Mouse (Mus musculus) testis, adult 2 months (tissue): Measurements from ENCODE around the gene Plxdc2. TPM values are rescaled to one million over a fixed set of nuclear protein-coding genes. Genes with fewer than 3 reads are reported as not detected.

Source experiments
- H3K27ac ChIP-seq: fragments of 200-500 bp; 2 replicates; pipeline ENCODE4 v1.5.1; 2012; ENCODE audit warnings: low read depth, low read length; ENCODE audit not compliant: control insufficient read depth, insufficient read depth
- H3K27me3 ChIP-seq: fragments of 200-500 bp; 2 replicates; pipeline ENCODE4 v1.6.1; 2012; ENCODE audit warnings: mild to moderate bottlenecking, low read length, moderate library complexity; ENCODE audit not compliant: control insufficient read depth, insufficient read depth
- H3K36me3 ChIP-seq: fragments of 200-500 bp; 2 replicates; pipeline ENCODE4 v1.6.1; 2012; ENCODE audit warnings: mild to moderate bottlenecking, low read length; ENCODE audit not compliant: control insufficient read depth, insufficient read depth
- H3K4me1 ChIP-seq: fragments of 200-500 bp; 2 replicates; pipeline ENCODE4 v1.6.1; 2012; ENCODE audit warnings: low read length; ENCODE audit not compliant: control insufficient read depth, insufficient read depth
- H3K4me3 ChIP-seq: fragments of 200-500 bp; 2 replicates; pipeline ENCODE4 v1.5.1; 2012; ENCODE audit warnings: low read depth, mild to moderate bottlenecking, low read length, moderate library complexity, mixed read lengths; ENCODE audit not compliant: control insufficient read depth
- CTCF ChIP-seq: fragments of 200-500 bp; IDR thresholded peaks from 2 replicates; pipeline ENCODE4 v1.5.1; 2012; ENCODE audit warnings: low read depth, mild to moderate bottlenecking, inconsistent platforms, low read length, moderate library complexity; ENCODE audit not compliant: control insufficient read depth, insufficient read depth, insufficient replicate concordance
- POLR2A ChIP-seq: fragments of 200-500 bp; IDR thresholded peaks from 2 replicates; pipeline ENCODE4 v1.6.1; 2012; ENCODE audit warnings: low read depth, mild to moderate bottlenecking, inconsistent platforms, low read length, moderate library complexity; ENCODE audit not compliant: control insufficient read depth
- polyA plus RNA-seq: library from polyadenylated mRNA; depleted of rRNA; stranded (reverse); fragments of >200 nt; gene quantifications from 2 replicates; pipeline ENCODE4 v1.2.3, GENCODE M21; 2012

Plxdc2 gene
- polyA plus RNA-seq, 1 experiment: 1.2 TPM

DNA sequence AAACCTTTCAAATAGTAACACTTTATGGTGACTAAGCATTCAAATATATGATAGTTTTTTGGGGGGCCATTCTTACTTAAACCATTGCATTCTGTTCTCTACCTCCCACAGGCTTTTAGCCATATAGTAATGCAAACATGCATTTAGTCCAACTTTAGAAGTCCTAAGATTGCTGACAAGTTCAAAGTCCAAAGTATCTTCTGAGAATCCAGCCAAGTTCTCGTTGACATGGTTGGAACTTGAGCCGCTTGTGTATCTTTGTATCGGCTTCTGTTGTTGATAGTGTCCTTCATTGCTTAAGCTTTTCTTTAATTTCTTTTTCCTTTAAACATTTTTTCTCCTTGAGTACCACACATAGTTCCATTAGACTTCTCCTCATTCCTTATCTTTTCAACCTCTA is 286.0 kb downstream of the Plxdc2 start:
- no peak for TF ChIP-seq POLR2A
- no peak for TF ChIP-seq CTCF
- H3K27me3 ChIP-seq: no peaks in the 10 kb centered on the region

GRCm38 (mm10) chr2:16651713-16652112 is 295.6 kb downstream of the Plxdc2 start:
- Histone ChIP-seq H3K36me3 (no peaks in the 10 kb centered on the region), H3K27ac (no peak overlapping the region), H3K4me3 (no peak overlapping the region), H3K27me3 (no peaks in the 10 kb centered on the region), H3K4me1 (no peaks in the 10 kb centered on the region)
- TF ChIP-seq POLR2A (no peak), CTCF (no peak)

More for the DNA sequence above, 286.0 kb downstream of the Plxdc2 start:
- Histone ChIP-seq H3K4me1 (no peaks in the 10 kb centered on the region), H3K36me3 (no peaks in the 10 kb centered on the region), H3K4me3 (no peak overlapping the region), H3K27ac (no peak overlapping the region)

GRCm38 (mm10) chr2:16664516-16664915 is 308.4 kb downstream of the Plxdc2 start:
- Histone ChIP-seq H3K27ac (no peak overlapping the region), H3K36me3 (no peaks in the 10 kb centered on the region), H3K27me3 (no peaks in the 10 kb centered on the region), H3K4me3 (no peak overlapping the region), H3K4me1 (no peaks in the 10 kb centered on the region)
- TF ChIP-seq POLR2A: no peak
- no peak for TF ChIP-seq CTCF

DNA sequence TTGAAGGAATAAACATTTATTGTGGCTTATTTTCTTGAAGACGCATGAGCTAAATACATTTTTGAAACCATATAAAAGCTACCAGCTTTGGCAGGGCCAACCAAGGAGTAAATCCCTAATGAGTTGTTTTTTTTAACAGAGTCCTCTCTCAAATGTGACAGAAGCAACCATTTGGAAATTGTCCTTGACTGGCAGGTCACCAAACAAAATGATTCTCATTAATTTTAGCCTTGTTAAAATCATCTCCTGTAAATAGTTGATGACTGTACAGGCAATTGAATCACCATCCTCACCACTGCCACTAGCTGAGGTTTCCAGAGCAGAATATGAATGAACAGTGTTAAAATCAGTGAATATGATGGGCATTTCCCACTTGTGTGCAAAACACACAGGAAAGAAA is 312.3 kb downstream of the Plxdc2 start:
- H3K4me1 ChIP-seq: no peaks in the 10 kb centered on the region
- no peak overlapping the region for H3K27ac ChIP-seq
- H3K36me3 ChIP-seq: no peaks in the 10 kb centered on the region
- H3K27me3 ChIP-seq: no peaks in the 10 kb centered on the region
- TF ChIP-seq CTCF: no peak
- no peak for TF ChIP-seq POLR2A
- H3K4me3 ChIP-seq: no peak overlapping the region

DNA sequence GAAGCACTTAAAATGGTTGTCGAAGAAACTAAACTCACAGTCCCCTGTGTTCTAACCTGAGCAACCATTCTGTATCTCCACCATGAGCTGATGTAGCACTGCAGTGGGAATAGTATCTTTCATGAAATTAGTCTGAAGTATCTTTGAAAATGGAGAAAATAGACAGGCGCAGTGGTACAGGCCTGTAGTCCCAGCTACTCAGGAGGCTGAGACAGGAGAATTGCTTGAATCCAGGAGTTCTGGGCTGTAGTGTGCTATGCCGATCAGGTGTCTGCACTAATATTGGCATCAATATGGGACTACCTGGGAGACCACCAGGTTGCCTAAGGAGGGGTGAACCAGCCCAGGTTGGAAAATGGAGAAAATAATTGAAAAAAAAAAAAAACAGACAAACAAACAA is 326.8 kb downstream of the Plxdc2 start:
- no peak for TF ChIP-seq POLR2A
- no peaks in the 10 kb centered on the region for H3K36me3 ChIP-seq
- H3K4me1 ChIP-seq: no peaks in the 10 kb centered on the region
- no peaks in the 10 kb centered on the region for H3K27me3 ChIP-seq
- H3K4me3 ChIP-seq: no peak overlapping the region
- H3K27ac ChIP-seq: no peak overlapping the region

GRCm38 (mm10) chr2:16683739-16684138 is 327.6 kb downstream of the Plxdc2 start:
- Histone ChIP-seq H3K27ac (no peak overlapping the region), H3K36me3 (no peaks in the 10 kb centered on the region), H3K4me1 (no peaks in the 10 kb centered on the region), H3K27me3 (no peaks in the 10 kb centered on the region), H3K4me3 (no peak overlapping the region)
- no peak for TF ChIP-seq POLR2A
- no peak for TF ChIP-seq CTCF

DNA sequence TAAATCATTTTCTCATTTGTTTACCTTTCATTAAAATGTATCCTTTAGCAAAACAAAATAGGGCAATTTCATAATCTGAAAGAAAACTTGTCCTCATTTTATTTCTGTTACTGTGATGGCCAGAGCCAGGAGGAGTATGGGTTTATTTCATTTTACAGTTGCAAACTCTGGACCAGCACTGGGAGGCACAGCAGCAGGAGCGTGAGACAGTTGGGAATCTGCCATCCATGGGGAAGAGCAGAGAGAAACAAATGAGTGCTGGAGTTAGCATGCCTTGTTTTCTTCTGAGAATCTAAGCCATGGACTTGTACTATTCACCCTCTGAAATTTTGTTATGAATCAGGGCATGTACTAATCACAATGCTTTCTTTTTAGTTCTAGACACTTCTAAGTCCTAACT is 328.4 kb downstream of the Plxdc2 start:
- no peak overlapping the region for H3K4me3 ChIP-seq
- H3K4me1 ChIP-seq: no peaks in the 10 kb centered on the region
- no peaks in the 10 kb centered on the region for H3K27me3 ChIP-seq
- no peak overlapping the region for H3K27ac ChIP-seq
- TF ChIP-seq CTCF: no peak
- no peak for TF ChIP-seq POLR2A
- H3K36me3 ChIP-seq: no peaks in the 10 kb centered on the region

DNA sequence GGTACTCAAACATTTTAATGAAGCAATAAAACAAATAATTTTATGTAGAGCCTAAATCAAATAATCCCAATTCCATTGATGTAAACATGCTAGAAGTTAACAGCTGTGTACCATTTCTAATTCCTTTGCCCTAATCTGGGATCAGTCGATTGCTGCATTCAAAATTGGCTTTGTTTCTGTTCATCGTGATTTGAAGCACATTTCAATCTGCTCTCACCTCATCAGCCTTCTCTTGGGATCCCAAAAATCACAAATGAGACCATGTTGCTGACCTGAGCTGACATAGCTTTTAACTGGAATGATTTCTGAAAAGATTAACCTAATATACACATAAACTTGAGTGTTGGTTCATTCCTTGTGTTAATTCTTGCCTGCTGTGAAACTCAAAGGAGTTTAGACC is 340.3 kb downstream of the Plxdc2 start:
- no peak overlapping the region for H3K4me3 ChIP-seq
- H3K36me3 ChIP-seq: no peaks in the 10 kb centered on the region
- no peaks in the 10 kb centered on the region for H3K27me3 ChIP-seq
- TF ChIP-seq CTCF: no peak
- H3K4me1 ChIP-seq: no peaks in the 10 kb centered on the region
- H3K27ac ChIP-seq: no peak overlapping the region

DNA sequence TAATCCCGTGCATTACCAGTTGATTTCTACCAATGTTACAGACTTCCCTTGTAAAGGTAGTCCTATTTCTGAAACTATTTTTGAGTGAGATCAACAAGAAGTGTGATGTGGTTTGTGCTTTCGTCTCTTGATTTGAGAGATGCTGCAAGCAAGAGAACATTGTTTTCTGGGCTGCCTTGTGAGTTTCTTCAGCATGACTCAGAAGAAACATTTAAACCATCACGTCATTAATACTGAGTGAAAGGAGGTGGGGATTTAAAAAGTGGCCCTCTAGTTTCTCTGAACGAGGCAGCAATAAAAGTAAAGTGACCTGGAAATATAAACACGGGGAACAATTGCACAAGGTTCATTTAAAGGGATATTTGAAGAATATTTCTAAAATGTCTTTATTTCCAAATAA is 341.1 kb downstream of the Plxdc2 start:
- Histone ChIP-seq H3K27me3 (no peaks in the 10 kb centered on the region), H3K36me3 (no peaks in the 10 kb centered on the region), H3K4me1 (no peaks in the 10 kb centered on the region), H3K4me3 (no peak overlapping the region), H3K27ac (no peak overlapping the region)
- TF ChIP-seq POLR2A (no peak), CTCF (no peak)
